In genomic region chr2:132292083-132292482, GRCm38 (mm10) we compare ENCODE assay signal across 9 mouse cellular contexts. TPM values are rescaled to one million over a fixed set of nuclear protein-coding genes. Genes with fewer than 3 reads are reported as not detected.
DNase-seq lines count a peak whose midpoint lies in the region; TF ChIP-seq lines count a peak whose summit lies in the region.
"Had no signal": no experiment of that assay in that cellular context is flagged by ENCODE, and none has a peak within 500 bp of the region (broad histone marks: within the 10 kb centered on the region; RNA-seq: fewer than 3 reads in every experiment).

No protein-coding gene starts in this region.

- TF ChIP-seq POLR2A in heart, adult 2 months (IDR thresholded peaks at IDR 0.05; ENCODE audit: insufficient read depth, low read depth, low read length) = no peak
- no peak for TF ChIP-seq POLR2A in lung, adult 2 months (IDR thresholded peaks at IDR 0.05; ENCODE audit: borderline replicate concordance, extremely low read depth, low read depth, low read length)

- H3K4me1 ChIP-seq in brown adipose tissue, adult 24 weeks (ENCODE audit: control insufficient read depth, insufficient read depth, insufficient read length, low read length) = peaks cover 27% of the 10 kb centered on the region
- peaks cover 19% of the 10 kb centered on the region for H3K4me1 ChIP-seq in heart, adult 2 months (ENCODE audit: control insufficient read depth, insufficient read depth, low read length)
- H3K4me1 ChIP-seq in lung, adult 2 months (ENCODE audit: control insufficient read depth, insufficient read depth, low read length) = peaks cover 12% of the 10 kb centered on the region

- 0 out of 2 replicates have a peak overlapping the region, but pooled peaks have one; percentile 39 for H3K27ac ChIP-seq in brown adipose tissue, adult 24 weeks (replicated peaks; ENCODE audit: low read depth, low read length)
- peak overlapping the region; percentile 83 for H3K27ac ChIP-seq in heart, adult 2 months
- H3K27ac ChIP-seq: lung, embryonic 15.5 days had no signal

- peaks cover 8% of the 10 kb centered on the region; the same call in 1 of the 2 replicates for H3K79me2 ChIP-seq in heart, adult 2 months (replicated peaks; ENCODE audit: control insufficient read depth, insufficient read depth, low read length)

- H3K27me3 ChIP-seq in heart, adult 2 months (ENCODE audit: control insufficient read depth, insufficient read depth, low read length) = no peaks in the 10 kb centered on the region
- H3K27me3 ChIP-seq: lung, embryonic 15.5 days had no signal

- peaks cover 17% of the 10 kb centered on the region for H3K36me3 ChIP-seq in heart, adult 2 months (ENCODE audit: control insufficient read depth, insufficient read depth, low read length)

- H3K4me3 ChIP-seq in brown adipose tissue, adult 24 weeks (ENCODE audit: insufficient read depth, low read depth, low read length) = no peak overlapping the region
- H3K4me3 ChIP-seq in heart, adult 2 months = no peak overlapping the region
- no peak overlapping the region for H3K4me3 ChIP-seq in lung, adult 2 months (replicated peaks; ENCODE audit: extremely low read depth, low read depth, low read length)
- H3K4me3 ChIP-seq: lung, embryonic 15.5 days had no signal

- peak; percentile 52 for DNase-seq in layer of hippocampus, adult 11-12 months (ENCODE audit: low spot score)
- DNase-seq in layer of hippocampus, postnatal 36 days = no peak
- DNase-seq in heart, adult 2 months = peak; percentile 47 to 71
- DNase-seq in left cerebral cortex, postnatal 10 days (ENCODE audit: extremely low spot score in 1 of 2, low spot score in 2 of 2) = peak; percentile 45 to 56
- DNase-seq in urinary bladder, postnatal 36 days (ENCODE audit: low spot score in 2 of 2) = no peak
- DNase-seq in lung, adult 2 months = no peak
- DNase-seq in kidney, adult 11 months = no peak

- no peak for TF ChIP-seq EP300 in heart, adult 2 months (IDR thresholded peaks at IDR 0.05; ENCODE audit: insufficient read depth, low read depth, low read length)

- H3K9ac ChIP-seq in heart, adult 2 months (ENCODE audit: low read depth, low read length) = no peak overlapping the region
- H3K9ac ChIP-seq: lung, embryonic 15.5 days had no signal

- TF ChIP-seq CTCF in heart, adult 2 months (IDR thresholded peaks at IDR 0.05) = no peak
- TF ChIP-seq CTCF in lung, adult 2 months (IDR thresholded peaks at IDR 0.05; ENCODE audit: insufficient read depth, low read length) = no peak

- WGBS in heart, adult 2 months = 4% methylated on average over 4 of the region's 4 CpGs
- 28% methylated on average over 4 of the region's 4 CpGs for WGBS in lung, adult 2 months

- intact Hi-C loops in heart, adult 2 months (cut with DNase I) = no loop called here
- intact Hi-C loops in left cerebral cortex, postnatal 10 days (cut with DNase I) = no loop called here

RNA-seq across cellular contexts. Expression of gene Cds2, which starts 29.1 kb away (rescaled TPM):
- total RNA-seq in layer of hippocampus, postnatal 36 days (2021) = 100 to 1,000 TPM; 255 to 262 TPM
- polyA plus RNA-seq in brown adipose tissue, adult 24 weeks (2012; ENCODE audit: insufficient read depth, insufficient read length, missing spikeins) = 27.4 and 37.3 TPM in 2 replicates
- total RNA-seq in heart, adult 2 months (2021) = 10 to 100 TPM; 75.4 to 90.4 TPM
- 48.0 and 85.1 TPM in 2 replicates for polyA plus RNA-seq in heart, adult 2 months (2012; rRNA removed)
- 100 to 1,000 TPM; 182 to 191 TPM for total RNA-seq in left cerebral cortex, postnatal 10 days (2021)
- polyA plus RNA-seq in lung, adult 2 months (2012; rRNA removed) = 67.1 and 76.5 TPM in 2 replicates

RNA-seq across cellular contexts. Expression of gene Pcna, which starts 39.0 kb away (rescaled TPM):
- total RNA-seq in layer of hippocampus, postnatal 36 days (2021) = 10 to 100 TPM; 47.3 to 52.9 TPM
- 46.7 and 56.1 TPM in 2 replicates for polyA plus RNA-seq in brown adipose tissue, adult 24 weeks (2012; ENCODE audit: insufficient read depth, insufficient read length, missing spikeins)
- total RNA-seq in heart, adult 2 months (2021) = 10 to 100 TPM; 36.5 to 39.9 TPM
- polyA plus RNA-seq in heart, adult 2 months (2012; rRNA removed) = 25.9 and 35.8 TPM in 2 replicates
- 10 to 100 TPM; 57.1 to 61.2 TPM for total RNA-seq in left cerebral cortex, postnatal 10 days (2021)
- 52.7 and 59.2 TPM in 2 replicates for polyA plus RNA-seq in lung, adult 2 months (2012; rRNA removed)

RNA-seq across cellular contexts. Expression of gene Tmem230, which starts 44.5 kb away (rescaled TPM):
- 10 to 100 TPM; 31.7 to 32.2 TPM for total RNA-seq in layer of hippocampus, postnatal 36 days (2021)
- polyA plus RNA-seq in brown adipose tissue, adult 24 weeks (2012; ENCODE audit: insufficient read depth, insufficient read length, missing spikeins) = 24.9 and 31.3 TPM in 2 replicates
- 10 to 100 TPM; 23.1 to 23.3 TPM for total RNA-seq in heart, adult 2 months (2021)
- polyA plus RNA-seq in heart, adult 2 months (2012; rRNA removed) = 28.0 and 43.2 TPM in 2 replicates
- 10 to 100 TPM; 27.0 to 30.2 TPM for total RNA-seq in left cerebral cortex, postnatal 10 days (2021)
- polyA plus RNA-seq in lung, adult 2 months (2012; rRNA removed) = 67.0 and 86.8 TPM in 2 replicates

Comparison
In these comparisons a context has a peak if more than half of its experiments do, and no peak if none do; other contexts are left out.
1. DNase-seq: peak in layer of hippocampus, adult 11-12 months (single experiment), heart, adult 2 months (2 of 2) and left cerebral cortex, postnatal 10 days (2 of 2); none in layer of hippocampus, postnatal 36 days (0 of 2), urinary bladder, postnatal 36 days (0 of 2), lung, adult 2 months (single experiment) and kidney, adult 11 months (single experiment).